Mouse (Mus musculus) testis, adult 2 months (tissue): ENCODE measurements around the gene Ppan. TPM values are rescaled to one million over a fixed set of nuclear protein-coding genes. Genes with fewer than 3 reads are reported as not detected.

Experiments used
- H3K27ac ChIP-seq: fragments of 200-500 bp; 2 replicates; pipeline ENCODE4 v1.5.1; 2012; ENCODE audit warnings: low read depth, low read length; ENCODE audit not compliant: control insufficient read depth, insufficient read depth
- H3K27me3 ChIP-seq: fragments of 200-500 bp; 2 replicates; pipeline ENCODE4 v1.6.1; 2012; ENCODE audit warnings: mild to moderate bottlenecking, low read length, moderate library complexity; ENCODE audit not compliant: control insufficient read depth, insufficient read depth
- H3K36me3 ChIP-seq: fragments of 200-500 bp; 2 replicates; pipeline ENCODE4 v1.6.1; 2012; ENCODE audit warnings: mild to moderate bottlenecking, low read length; ENCODE audit not compliant: control insufficient read depth, insufficient read depth
- H3K4me1 ChIP-seq: fragments of 200-500 bp; 2 replicates; pipeline ENCODE4 v1.6.1; 2012; ENCODE audit warnings: low read length; ENCODE audit not compliant: control insufficient read depth, insufficient read depth
- H3K4me3 ChIP-seq: fragments of 200-500 bp; 2 replicates; pipeline ENCODE4 v1.5.1; 2012; ENCODE audit warnings: low read depth, mild to moderate bottlenecking, low read length, moderate library complexity, mixed read lengths; ENCODE audit not compliant: control insufficient read depth
- CTCF ChIP-seq: fragments of 200-500 bp; IDR thresholded peaks from 2 replicates; pipeline ENCODE4 v1.5.1; 2012; ENCODE audit warnings: low read depth, mild to moderate bottlenecking, inconsistent platforms, low read length, moderate library complexity; ENCODE audit not compliant: control insufficient read depth, insufficient read depth, insufficient replicate concordance
- POLR2A ChIP-seq: fragments of 200-500 bp; IDR thresholded peaks from 2 replicates; pipeline ENCODE4 v1.6.1; 2012; ENCODE audit warnings: low read depth, mild to moderate bottlenecking, inconsistent platforms, low read length, moderate library complexity; ENCODE audit not compliant: control insufficient read depth
- polyA plus RNA-seq: library from polyadenylated mRNA; depleted of rRNA; stranded (reverse); fragments of >200 nt; gene quantifications from 2 replicates; pipeline ENCODE4 v1.2.3, GENCODE M21; 2012; rRNA removed

The Ppan gene
- polyA plus RNA-seq, 1 experiment: 28.4 TPM

- H3K4me3 ChIP-seq: no peak overlapping the region
Measured at GRCm38 (mm10) chr9:20902174-20902491, 14.2 kb downstream of the Ppan start.

GRCm38 (mm10) chr9:20909948-20910347, 22.0 kb downstream of the Ppan start:
- TF ChIP-seq POLR2A (no peak), CTCF (no peak)
- no peaks in the 10 kb centered on the region for H3K27me3 ChIP-seq
- no peaks in the 10 kb centered on the region; the same call in none of the 2 replicates for H3K36me3 ChIP-seq
- no peak overlapping the region for H3K4me3 ChIP-seq
- H3K27ac ChIP-seq: no peak overlapping the region
- H3K4me1 ChIP-seq: no peaks in the 10 kb centered on the region

More at GRCm38 (mm10) chr9:20902174-20902491, 14.2 kb downstream of the Ppan start:
- H3K27me3 ChIP-seq: no peaks in the 10 kb centered on the region
- H3K36me3 ChIP-seq: no peaks in the 10 kb centered on the region
- H3K27ac ChIP-seq: no peak overlapping the region
- H3K4me1 ChIP-seq: peaks cover 8% of the 10 kb centered on the region
- TF ChIP-seq POLR2A: no peak
- no peak for TF ChIP-seq CTCF

GRCm38 (mm10) chr9:20916160-20916559, 28.2 kb downstream of the Ppan start:
- H3K27ac ChIP-seq: no peak overlapping the region
- no peak overlapping the region for H3K4me3 ChIP-seq
- no peaks in the 10 kb centered on the region; the same call in 1 of the 2 replicates for H3K36me3 ChIP-seq
- no peaks in the 10 kb centered on the region for H3K4me1 ChIP-seq
- no peak for TF ChIP-seq CTCF
- no peaks in the 10 kb centered on the region for H3K27me3 ChIP-seq

- Histone ChIP-seq H3K4me1 (no peaks in the 10 kb centered on the region), H3K27me3 (no peaks in the 10 kb centered on the region), H3K36me3 (no peaks in the 10 kb centered on the region; the same call in 1 of the 2 replicates), H3K4me3 (no peak overlapping the region), H3K27ac (no peak overlapping the region)
- TF ChIP-seq CTCF (no peak), POLR2A (no peak)
Measured at GRCm38 (mm10) chr9:20923258-20923657, 35.3 kb downstream of the Ppan start.

Other genes with a start within 250 kb of the Ppan start
- gene Ubl5, start 245.3 kb upstream of the Ppan start, polyA plus RNA-seq: 175 and 241 TPM in 2 replicates
- gene Fbxl12, start 243.4 kb upstream of the Ppan start, polyA plus RNA-seq: 35.7 and 40.5 TPM in 2 replicates
- gene Pin1, start 236.1 kb upstream of the Ppan start, polyA plus RNA-seq: 17.7 and 17.8 TPM in 2 replicates
- gene Olfm2, start 141.8 kb upstream of the Ppan start, polyA plus RNA-seq: 3.2 and 3.4 TPM in 2 replicates
- 0.62 and 1.0 TPM in 2 replicates for gene Col5a3, start 73.1 kb upstream of the Ppan start, polyA plus RNA-seq
- gene Rdh8, start 69.7 kb upstream of the Ppan start, polyA plus RNA-seq: not detected in 2 replicates
- gene A230050P20Rik, start 19.5 kb upstream of the Ppan start, polyA plus RNA-seq: 2.6 and 3.1 TPM in 2 replicates
- 0.88 and 1.1 TPM in 2 replicates for gene Angptl6, start 8.4 kb upstream of the Ppan start, polyA plus RNA-seq
- gene Eif3g, start 10.4 kb downstream of the Ppan start, polyA plus RNA-seq: 223 and 282 TPM in 2 replicates
- 15.4 and 18.3 TPM in 2 replicates for gene Dnmt1, start 71.7 kb downstream of the Ppan start, polyA plus RNA-seq
- gene S1pr2, start 88.6 kb downstream of the Ppan start, polyA plus RNA-seq: 0.70 and 0.87 TPM in 2 replicates
- 45.1 and 51.5 TPM in 2 replicates for gene Mrpl4, start 114.6 kb downstream of the Ppan start, polyA plus RNA-seq
- 1.8 TPM in 2 replicates for gene Icam1, start 127.8 kb downstream of the Ppan start, polyA plus RNA-seq
- gene Icam4, start 141.2 kb downstream of the Ppan start, polyA plus RNA-seq: 0.21 and 0.30 TPM in 2 replicates
- 4.0 and 4.2 TPM in 2 replicates for gene Icam5, start 143.9 kb downstream of the Ppan start, polyA plus RNA-seq
- gene Zglp1, start 178.9 kb downstream of the Ppan start, polyA plus RNA-seq: 1.7 and 2.4 TPM in 2 replicates
- gene Gm49373, start 184.9 kb downstream of the Ppan start, polyA plus RNA-seq: 0.11 and 0.36 TPM in 2 replicates
- 26.1 and 28.7 TPM in 2 replicates for gene Fdx1l, start 185.4 kb downstream of the Ppan start, polyA plus RNA-seq
- 5.1 and 5.3 TPM in 2 replicates for gene Gm38431, start 203.8 kb downstream of the Ppan start, polyA plus RNA-seq
- 71.1 and 78.7 TPM in 2 replicates for gene Raver1, start 203.8 kb downstream of the Ppan start, polyA plus RNA-seq
- 11.4 and 12.5 TPM in 2 replicates for gene Tyk2, start 243.1 kb downstream of the Ppan start, polyA plus RNA-seq